Mouse (Mus musculus) layer of hippocampus, adult 9-11 months (tissue): ENCODE results near the gene Tssk6.
A peak's percentile ranks its signal among the peaks of the same experiment; 100 is the strongest.

Experiments
- DNase-seq: peaks from one replicate; pipeline ENCODE4 v3.0.0; 2022

Tssk6 gene

DNA sequence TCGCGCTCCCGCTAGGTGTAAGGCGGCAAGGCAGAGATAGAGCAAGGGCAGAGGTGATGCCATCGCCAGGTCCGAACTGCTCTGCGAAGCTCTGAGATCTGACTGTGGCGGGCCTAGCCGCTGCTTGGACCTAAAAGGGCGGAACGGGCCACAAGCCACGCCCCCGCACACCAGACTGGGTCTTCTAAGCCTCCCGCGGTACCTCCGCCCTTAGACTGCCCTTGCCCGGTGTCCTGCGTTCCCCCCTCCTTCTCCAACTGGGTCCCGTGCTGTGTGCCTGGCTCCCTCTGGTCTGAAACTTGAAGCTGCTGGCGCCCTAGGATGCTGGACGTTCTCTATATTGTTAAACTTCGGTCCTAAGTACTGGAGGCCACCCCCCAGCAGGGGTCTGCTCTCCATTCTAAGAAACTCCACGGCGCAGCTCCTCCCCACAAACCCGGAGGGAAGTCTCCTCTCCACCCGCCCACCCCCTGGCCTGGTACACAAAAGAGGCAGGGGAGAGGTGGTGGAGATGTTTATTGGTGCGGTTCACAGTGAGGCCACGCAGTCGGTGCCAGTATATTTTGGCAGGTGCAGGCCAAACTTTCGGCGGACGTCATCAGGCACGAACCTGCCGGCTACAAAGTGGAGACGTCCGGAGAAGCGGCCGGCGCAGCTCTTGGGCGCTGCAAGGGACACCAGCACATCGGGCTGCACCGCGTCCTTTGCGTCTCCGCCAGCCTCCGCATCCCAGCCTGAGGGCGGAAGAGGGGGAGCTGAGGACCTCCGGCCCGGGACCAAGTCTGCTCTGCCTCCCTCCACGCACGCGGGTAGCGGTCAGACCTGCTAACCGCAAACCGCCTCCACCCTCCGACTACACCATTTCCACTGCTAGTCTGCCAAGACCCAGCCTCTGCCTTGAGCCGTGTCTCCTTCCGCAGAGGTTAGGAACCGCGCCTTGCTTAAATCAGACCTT is 14.4 kb upstream of the Tssk6 start, which contains the start of gene Cilp2:
Cilp2 (minus strand) TSS at position 399 of the 955 bp plus-strand sequence.
- DNase-seq, result no peak

DNA sequence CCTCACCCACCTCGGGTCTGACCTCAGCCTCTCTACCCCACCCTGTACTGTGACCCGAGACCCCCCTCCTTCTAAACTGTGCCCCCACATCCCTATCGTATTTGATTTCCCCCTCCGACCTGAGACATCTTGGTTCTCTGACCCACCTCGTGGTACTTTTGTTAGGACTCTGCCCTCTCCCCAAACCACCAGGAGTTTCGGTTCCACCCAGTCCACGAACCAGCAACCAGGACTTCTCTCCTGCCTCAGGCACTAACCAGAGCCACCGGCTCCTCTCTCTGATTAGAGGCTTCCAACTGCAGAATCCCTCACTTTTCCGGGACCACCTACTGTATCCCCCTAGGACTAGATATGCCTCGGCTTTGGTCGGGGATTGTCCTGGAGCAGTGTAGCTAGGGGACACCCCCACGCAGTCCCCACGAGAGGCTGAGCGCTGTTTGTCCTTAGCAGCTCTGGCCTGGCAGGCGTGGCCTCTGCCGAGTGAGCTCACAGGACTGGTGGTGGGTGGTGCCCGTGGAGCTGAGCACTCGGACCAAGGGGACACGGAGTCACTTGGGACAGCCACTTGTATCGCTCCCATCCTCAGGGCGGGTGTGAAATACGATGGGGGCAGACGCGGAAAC is 13.6 kb upstream of the Tssk6 start:
- DNase-seq, result no peak

DNA sequence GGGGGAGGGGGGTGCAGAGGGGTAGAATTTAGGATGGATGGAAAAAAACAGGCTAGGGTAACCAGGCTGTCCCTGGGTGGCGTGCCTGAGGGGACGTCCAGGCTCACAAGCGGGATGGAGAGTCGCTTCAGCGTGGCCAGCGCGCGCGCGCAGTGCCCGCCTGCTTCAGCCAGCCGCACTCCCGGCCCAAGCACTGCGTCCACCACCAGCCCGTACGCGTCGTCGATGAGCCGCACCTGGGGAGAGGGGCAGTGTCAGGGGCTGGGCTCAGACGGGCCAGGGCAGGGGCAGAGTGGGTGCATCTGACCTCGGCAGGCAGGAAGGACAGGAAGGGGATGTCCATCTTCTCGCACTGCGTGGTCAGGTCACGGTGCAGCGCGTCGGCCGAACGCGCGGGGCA is 13.1 kb upstream of the Tssk6 start:
- DNase-seq, result no peak

GRCm38 (mm10) chr8:69890813-69891241 is 11.2 kb upstream of the Tssk6 start:
- DNase-seq, result peak; percentile 66

DNA sequence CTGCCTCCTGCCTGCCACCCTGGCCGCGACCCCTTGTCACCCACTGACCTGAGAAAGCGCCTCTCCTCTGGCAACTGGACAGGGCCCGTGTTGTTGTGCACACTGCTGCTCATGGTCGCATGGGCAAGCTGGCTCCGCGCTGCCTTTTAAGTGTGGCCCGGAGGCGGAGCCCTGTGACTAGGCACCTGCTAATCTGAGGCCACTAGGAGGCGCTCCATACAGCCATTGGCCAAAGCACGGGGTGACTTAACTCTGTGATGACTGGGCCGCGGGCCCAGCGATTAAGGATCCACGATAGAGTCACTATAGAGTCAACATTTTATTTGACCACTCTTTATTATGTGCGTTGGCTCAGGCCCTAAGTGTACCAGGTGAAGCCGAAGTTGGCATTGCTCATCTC is 8.1 kb upstream of the Tssk6 start:
- peak; percentile 59 for DNase-seq

DNA sequence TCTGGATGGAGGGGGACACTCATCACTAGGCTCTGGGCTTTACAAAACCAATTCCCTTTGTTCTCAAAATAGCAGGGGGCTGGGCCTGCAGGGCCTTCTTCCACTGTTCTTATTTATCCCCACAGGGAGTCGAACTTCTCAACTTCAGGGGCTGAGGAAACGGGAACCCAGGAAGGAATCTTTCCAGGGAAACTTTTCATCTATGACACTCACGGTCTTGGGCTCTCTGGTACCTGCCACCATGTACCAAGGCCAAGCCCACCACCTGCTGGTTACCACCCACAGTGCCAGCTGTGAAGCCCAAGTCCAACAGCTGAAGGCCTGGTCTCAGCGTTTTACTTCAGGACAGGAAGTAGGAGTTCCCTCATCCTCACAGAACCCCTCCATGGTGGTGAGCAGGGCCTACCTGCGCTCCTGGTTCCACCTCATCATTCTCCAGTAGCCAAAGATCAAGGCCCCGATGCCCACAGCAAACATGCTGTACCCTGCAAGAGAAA is 7.1 kb upstream of the Tssk6 start:
- no peak for DNase-seq

- no peak for DNase-seq
These were observed 6.1 kb upstream of the Tssk6 start for GRCm38 (mm10) chr8:69895772-69896451.

GRCm38 (mm10) chr8:69897857-69898256 is 4.1 kb upstream of the Tssk6 start:
- DNase-seq, result no peak

DNA sequence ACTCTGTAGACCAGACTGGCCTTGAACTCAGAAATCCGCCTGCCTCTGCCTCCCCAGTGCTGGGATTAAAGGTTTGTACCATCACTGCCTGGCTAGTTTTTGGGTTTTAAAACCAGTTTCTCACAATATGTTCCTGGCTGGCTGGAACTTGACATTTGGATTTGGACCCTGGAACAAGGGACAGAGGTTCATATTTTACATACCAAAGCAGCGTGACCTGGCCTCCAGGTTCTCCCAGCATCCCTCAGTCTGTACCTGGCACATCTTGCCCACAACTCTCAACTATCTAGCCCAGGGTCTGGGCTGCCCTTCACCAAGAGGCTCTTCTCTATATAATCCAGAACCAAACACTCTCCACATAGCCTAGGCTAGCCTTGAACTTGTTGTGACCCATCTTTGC is 2.1 kb upstream of the Tssk6 start:
- no peak for DNase-seq

DNA sequence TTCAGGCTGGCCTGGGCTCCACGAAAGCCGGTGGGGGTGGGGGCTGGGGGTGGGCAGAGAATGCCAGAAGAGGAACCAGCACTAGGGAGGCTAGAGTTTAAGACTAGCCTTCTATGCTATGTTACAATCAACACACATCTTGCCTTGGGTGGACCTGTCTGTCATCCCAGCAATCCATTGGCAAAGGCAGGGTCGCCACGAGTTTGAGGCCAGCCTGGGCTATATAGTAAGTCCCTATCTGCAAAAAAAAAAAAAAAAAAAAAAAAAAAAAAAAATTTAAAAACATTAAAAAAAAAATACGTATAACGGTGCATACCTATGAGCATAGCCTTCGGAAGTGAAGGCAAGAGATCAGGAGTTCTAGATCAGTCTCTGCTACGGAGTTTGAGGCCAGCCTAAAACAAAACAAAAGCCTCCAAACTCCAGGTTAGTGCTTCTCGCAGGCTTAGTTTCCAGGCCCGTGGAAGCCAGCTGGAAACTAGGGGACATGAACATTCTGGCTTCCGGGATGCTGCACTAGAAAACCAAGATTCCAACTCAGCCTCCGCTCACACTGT is 1.0 kb upstream of the Tssk6 start:
- no peak for DNase-seq

DNA sequence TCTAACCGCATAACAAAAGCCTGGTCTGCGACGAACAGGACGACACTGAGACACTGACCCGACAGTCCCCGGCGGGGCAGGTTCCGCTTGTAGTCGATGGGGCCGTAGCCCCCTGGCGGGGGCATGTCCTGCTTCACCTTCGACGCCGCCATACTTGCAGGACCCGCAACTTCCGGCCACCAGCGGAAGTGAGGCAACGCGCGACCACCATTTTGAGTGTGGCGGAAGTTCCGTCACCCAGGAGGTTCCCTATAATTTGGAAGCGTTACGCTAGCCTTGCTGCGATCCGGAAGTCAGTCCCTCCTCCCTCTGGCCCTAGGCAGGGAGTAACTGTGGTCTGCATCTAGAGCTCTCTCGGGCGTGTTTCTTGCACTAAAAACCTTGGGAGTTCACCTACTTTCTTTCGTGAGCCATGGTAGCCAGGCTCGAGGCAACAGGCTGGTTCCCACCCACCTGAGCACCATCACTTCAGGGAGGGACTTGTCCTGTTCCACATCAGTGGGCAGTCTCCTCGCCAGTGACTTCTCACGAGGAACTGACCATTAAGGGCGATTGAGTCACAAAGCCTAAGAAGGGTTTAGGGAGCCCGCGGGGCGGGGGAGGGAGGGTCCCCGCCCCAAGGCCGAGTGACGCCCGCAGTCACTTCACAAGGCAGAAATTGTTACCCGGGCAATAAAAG is 361 bp upstream of the Tssk6 start:
- DNase-seq, result peak; percentile 95

DNA sequence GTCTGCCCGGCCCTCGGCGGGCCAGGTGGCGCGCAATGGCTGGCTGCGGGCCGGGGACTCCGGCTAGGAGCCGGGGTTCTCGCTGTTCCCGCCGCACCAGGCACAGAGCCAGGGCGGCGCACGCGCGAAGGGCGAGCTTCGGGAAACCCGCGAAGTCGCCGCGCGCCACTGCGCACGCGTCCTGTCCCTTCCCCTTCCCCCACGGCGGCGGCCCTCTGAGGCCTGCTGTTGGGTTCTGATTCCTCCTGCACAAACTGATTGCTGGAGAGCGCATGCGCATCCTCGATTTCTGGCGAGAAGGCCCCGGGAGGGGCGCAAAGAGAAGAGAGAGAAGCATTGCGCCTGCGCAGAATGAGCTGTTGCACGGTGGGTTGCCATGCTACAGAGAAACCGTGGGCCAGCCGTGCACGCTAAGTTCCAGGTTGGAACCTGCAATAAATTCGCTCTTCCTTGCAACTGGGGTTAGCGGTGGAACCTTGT is 1.1 kb downstream of the Tssk6 start:
- peak; percentile 99 for DNase-seq

DNA sequence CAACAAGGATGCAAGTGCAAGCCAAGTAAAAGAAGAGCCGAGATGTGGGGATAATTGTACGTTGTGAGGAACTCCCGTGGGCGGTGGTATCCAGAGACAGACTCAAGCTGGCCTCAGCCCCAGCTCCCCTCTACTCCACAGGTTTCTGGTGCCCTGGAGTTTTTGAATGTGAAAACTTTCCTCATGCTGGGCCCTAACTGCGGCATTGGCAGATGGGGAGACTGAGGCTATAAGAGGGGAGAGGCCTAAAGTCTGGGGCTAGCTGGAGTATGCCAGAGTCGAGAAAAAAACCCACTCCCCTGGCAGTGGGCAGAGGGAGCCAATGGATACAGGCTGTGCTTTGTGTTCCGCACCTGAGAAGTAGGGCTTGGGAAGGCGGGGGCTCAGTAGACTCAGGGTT is 2.1 kb downstream of the Tssk6 start:
- no peak for DNase-seq

GRCm38 (mm10) chr8:69906260-69906659 is 4.3 kb downstream of the Tssk6 start:
- no peak for DNase-seq

GRCm38 (mm10) chr8:69907106-69907505 is 5.1 kb downstream of the Tssk6 start:
- DNase-seq, result no peak

DNA sequence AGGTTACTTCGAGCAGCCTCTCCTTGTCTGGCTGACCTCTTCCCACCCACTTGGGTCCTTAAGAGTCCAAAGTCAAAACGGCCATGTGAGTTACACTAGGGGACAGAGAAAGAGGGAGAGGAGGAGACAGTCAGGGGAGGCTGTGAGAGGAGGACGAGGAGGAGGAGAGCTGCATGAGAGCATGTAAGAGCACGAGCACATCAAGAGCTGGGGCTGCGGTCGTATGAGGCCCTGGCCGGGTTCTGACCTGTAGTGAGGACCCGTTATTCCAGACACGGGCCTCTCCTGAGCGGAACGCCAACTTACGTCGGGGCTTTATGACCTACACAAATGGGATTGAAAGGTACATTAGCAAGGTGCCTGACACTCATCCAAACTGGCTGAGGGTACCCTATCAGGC is 9.9 kb downstream of the Tssk6 start:
- no peak for DNase-seq

DNA sequence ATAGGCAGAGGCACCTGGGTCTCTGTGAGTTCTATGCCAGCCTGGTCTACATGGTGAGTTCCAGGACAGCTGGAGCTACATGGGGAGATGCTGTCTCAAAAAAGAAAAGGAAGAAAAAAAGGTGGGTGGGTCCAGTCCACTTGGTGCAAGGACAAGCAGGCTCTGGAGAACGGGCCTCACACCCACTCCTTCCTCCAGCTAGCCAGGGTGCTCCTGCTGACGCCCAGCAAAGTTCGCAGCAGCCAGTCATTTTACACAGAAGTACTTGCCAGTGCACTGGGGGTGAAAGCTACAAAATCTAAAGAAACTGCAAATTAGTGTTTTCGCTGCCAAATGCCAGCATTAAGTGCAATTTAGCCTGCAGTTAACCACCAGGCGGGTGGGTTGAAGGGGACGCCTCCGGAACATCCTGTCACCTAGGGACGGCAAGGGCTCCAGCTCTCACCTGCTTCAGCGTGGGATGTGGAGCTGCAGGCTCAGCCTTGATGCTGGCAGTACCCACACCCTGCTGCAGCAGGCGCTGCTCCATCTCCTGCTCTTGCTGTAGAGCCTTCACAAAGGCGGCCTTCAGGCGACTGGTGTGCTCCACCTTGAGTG is 10.6 kb downstream of the Tssk6 start:
- DNase-seq, result no peak

DNA sequence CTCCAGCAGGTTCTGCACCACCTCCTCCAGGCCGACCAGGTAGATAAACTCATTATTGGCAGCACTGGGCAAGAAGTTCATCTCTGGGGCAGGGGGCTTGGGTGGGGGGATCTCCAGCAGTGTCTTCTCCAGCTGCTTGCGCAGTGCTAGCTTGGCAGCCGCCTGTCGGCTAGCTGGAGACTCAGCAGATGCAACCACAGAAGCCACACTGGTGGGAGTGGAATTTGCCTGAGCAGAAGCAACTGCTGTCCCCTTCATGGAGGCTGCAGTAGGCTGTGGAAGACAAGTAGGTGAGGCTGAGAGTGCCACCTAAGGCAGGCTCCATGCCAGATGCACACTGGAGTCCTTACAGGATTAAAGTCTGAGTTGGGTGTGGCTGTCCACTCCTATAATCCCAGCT is 12.5 kb downstream of the Tssk6 start:
- DNase-seq, result no peak

DNA sequence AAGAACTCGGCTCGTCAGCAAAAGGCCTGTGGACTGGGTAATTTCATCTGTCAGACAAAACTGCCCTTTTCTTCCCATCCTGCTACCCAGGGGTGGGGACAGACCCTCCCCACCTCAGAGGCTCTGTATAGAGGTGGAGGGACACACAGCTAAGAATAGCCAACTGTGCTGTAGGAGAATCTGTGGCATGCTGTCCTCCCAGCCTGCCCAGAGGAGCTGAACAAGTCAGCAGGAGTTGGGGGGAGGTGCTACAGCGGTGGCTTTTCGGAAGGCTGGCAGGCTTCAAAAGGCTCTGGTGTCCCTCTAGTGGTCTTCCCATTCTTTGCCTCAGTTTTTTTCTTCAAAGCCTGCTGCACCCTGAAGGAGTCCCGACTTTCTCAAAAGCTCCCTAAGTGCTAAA is 13.8 kb downstream of the Tssk6 start:
- DNase-seq, result no peak

- DNase-seq, result no peak
These were observed 16.5 kb downstream of the Tssk6 start for GRCm38 (mm10) chr8:69918506-69918905.

DNA sequence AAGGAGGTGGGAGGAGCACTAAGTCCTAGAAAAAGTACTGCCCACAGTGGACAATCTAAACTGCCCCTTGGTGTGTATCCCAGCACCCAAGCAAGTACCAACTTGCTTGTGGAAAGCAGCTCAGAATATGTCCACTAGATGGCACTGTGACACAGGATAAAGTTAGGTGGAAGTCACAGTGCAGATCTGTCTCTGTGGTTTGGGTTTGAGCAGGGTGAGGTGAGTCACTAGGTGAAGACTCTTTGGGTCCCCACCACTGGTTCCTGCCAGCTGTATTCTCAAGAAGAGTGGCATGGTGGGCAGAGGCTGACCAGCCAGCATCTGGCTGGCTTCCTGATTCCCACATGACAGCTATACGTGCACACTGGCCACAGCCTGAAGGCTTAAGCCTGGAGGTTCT is 17.0 kb downstream of the Tssk6 start:
- peak; percentile 73 for DNase-seq
